Mouse (Mus musculus): Measurements from ENCODE around the gene Yars. TPM values are rescaled to one million over a fixed set of nuclear protein-coding genes. Genes with fewer than 3 reads are reported as not detected.

Yars gene
- total and polyA plus RNA-seq, 3 experiments, result 89.5 to 539 (median 179) TPM

DNA sequence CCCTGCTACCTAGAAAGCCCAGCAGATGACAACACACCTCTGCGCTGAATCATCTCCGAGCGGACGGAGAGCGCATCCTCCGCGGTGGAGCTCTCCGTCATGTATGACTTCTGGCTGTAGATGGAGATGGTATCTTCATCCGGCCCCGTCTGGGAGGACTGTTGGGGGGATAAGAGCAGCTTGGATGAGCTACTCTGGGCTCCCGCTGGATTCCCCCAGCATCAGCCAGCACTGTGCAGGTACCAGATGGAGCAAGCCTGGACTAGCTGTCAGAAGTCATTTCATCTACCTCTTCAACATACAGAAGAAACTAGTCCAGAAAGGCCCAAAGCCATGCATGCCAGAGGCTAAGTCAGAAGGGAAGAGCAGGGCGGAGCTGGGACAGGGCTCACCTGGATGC lies 35.8 kb downstream of the Yars start:
- H3K9ac ChIP-seq (ENCODE audit: control insufficient read depth, low read depth, low read length, poor library complexity, severe bottlenecking), result no peak overlapping the region

DNA sequence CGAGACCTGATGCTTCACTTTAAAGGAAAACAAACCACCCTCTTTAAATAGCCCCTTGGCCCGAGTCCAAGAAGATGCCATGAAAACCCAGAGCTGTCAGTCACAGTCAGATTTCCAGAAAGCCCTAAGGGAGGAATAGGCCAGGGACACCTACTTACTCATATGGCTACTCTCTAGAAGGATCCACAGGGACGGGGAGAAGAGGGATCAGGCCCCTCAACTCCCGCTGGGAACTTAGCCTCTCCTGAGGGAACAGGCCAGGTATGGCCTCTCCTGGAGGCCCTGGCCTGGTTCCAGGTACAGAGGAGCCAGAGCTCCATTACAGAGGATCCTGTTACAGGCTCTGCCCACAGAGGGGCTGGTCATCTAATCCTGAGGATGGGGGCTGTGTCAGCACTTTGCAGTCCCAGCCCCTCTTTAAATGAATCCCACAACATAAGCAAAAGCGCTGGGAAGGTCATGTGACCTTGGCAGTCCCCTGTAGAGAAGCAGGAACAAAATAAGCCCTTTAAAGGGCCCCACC lies 36.9 kb downstream of the Yars start:
- TF ChIP-seq NRF1 (IDR thresholded peaks at IDR 0.05; ENCODE audit: insufficient read depth, low read depth, low read length, poor library complexity, severe bottlenecking) (no peak), USF1 (IDR thresholded peaks at IDR 0.05; ENCODE audit: low read depth, low read length) (peak; percentile 66)
- H3K4me3 ChIP-seq (ENCODE audit: control insufficient read depth in 1 of 2, insufficient read depth in 1 of 2, low read depth in 2 of 2, low read length in 2 of 2), result no peak overlapping the region
- peaks cover 0 to 2% of the 10 kb centered on the region in 2 experiments; a peak in 1 of 4 replicates for H3K36me3 ChIP-seq (ENCODE audit: control insufficient read depth in 1 of 2, insufficient read depth in 2 of 2, low read length in 2 of 2)
- no peaks in the 10 kb centered on the region for H3K79me2 ChIP-seq (ENCODE audit: control insufficient read depth, insufficient read depth, low read length, poor library complexity)
- no peaks in the 10 kb centered on the region for H3K27me3 ChIP-seq (ENCODE audit: control insufficient read depth in 1 of 2, insufficient read depth in 2 of 2, low read length in 2 of 2)
- peaks cover 5 to 12% of the 10 kb centered on the region in 2 experiments for H3K4me1 ChIP-seq (ENCODE audit: control insufficient read depth in 1 of 2, insufficient read depth in 2 of 2, low read length in 2 of 2)
- DNase-seq (ENCODE audit: low read depth, low spot score), result no peak
- no peak overlapping the region for H3K27ac ChIP-seq (ENCODE audit: control insufficient read depth, low read depth, low read length)
- H3K9ac ChIP-seq (ENCODE audit: control insufficient read depth, low read depth, low read length, poor library complexity, severe bottlenecking), result no peak overlapping the region
- H3K9me3 ChIP-seq (replicated peaks; ENCODE audit: insufficient read depth, low read length), result no peaks in the 10 kb centered on the region

More for the DNA sequence above, 35.8 kb downstream of the Yars start:
- peaks cover 4 to 9% of the 10 kb centered on the region in 2 experiments; a peak in 2 of 4 replicates for H3K4me1 ChIP-seq (ENCODE audit: control insufficient read depth in 1 of 2, insufficient read depth in 2 of 2, low read length in 2 of 2)
- no peak for DNase-seq (ENCODE audit: low read depth, low spot score)
- H3K79me2 ChIP-seq (ENCODE audit: control insufficient read depth, insufficient read depth, low read length, poor library complexity), result no peaks in the 10 kb centered on the region
- H3K27me3 ChIP-seq (ENCODE audit: control insufficient read depth in 1 of 2, insufficient read depth in 2 of 2, low read length in 2 of 2), result no peaks in the 10 kb centered on the region
- H3K9me3 ChIP-seq (replicated peaks; ENCODE audit: insufficient read depth, low read length), result no peaks in the 10 kb centered on the region
- no peak overlapping the region for H3K27ac ChIP-seq (ENCODE audit: control insufficient read depth, low read depth, low read length)
- no peaks in the 10 kb centered on the region; a peak in 2 of 4 replicates for H3K36me3 ChIP-seq (ENCODE audit: control insufficient read depth in 1 of 2, insufficient read depth in 2 of 2, low read length in 2 of 2)
- TF ChIP-seq MEF2A (IDR thresholded peaks at IDR 0.05; ENCODE audit: extremely low read depth, insufficient replicate concordance, low read depth, low read length, poor library complexity, severe bottlenecking) (no peak), MXI1 (IDR thresholded peaks at IDR 0.05; ENCODE audit: low read depth, low read length) (no peak), UBTF (IDR thresholded peaks at IDR 0.05; ENCODE audit: borderline replicate concordance, insufficient read depth, low read depth, low read length) (no peak), CHD1 (IDR thresholded peaks at IDR 0.05; ENCODE audit: low read depth, low read length) (no peak), BHLHE40 (IDR thresholded peaks at IDR 0.05; ENCODE audit: borderline replicate concordance, low read depth, low read length) (no peak), JUND (IDR thresholded peaks at IDR 0.05; ENCODE audit: low read depth, low read length) (no peak), GABPA (IDR thresholded peaks at IDR 0.05; ENCODE audit: low read depth, low read length) (no peak), TAL1 (IDR thresholded peaks at IDR 0.05; ENCODE audit: low read length) (no peak), ELF1 (IDR thresholded peaks at IDR 0.05; ENCODE audit: low read depth, low read length) (no peak), MAX (IDR thresholded peaks at IDR 0.05; ENCODE audit: low read length) (no peak), CTCF (IDR thresholded peaks at IDR 0.05 in 2 of 3, conservative IDR thresholded peaks at IDR 0.05 in 1 of 3; ENCODE audit: control insufficient read depth in 1 of 3, insufficient read depth in 1 of 3, low read depth in 2 of 3, low read length in 3 of 3, poor library complexity in 1 of 3, severe bottlenecking in 1 of 3) (no peak), ZMIZ1 (IDR thresholded peaks at IDR 0.05; ENCODE audit: low read depth, low read length) (no peak), POLR2A (IDR thresholded peaks at IDR 0.05; ENCODE audit: control insufficient read depth in 1 of 2, insufficient read depth in 1 of 2, low read depth in 1 of 2, low read length in 2 of 2, poor library complexity in 1 of 2) (no peak), GATA1 (IDR thresholded peaks at IDR 0.05; ENCODE audit: low read depth, low read length) (no peak), POLR2AphosphoS2 (IDR thresholded peaks at IDR 0.05; ENCODE audit: low read length) (no peak), MYB (IDR thresholded peaks at IDR 0.05; ENCODE audit: low read depth, low read length) (no peak), CHD2 (IDR thresholded peaks at IDR 0.05; ENCODE audit: low read length) (no peak), MAFK (IDR thresholded peaks at IDR 0.05; ENCODE audit: borderline replicate concordance, low read depth, low read length) (no peak), POLR2AphosphoS5 (IDR thresholded peaks at IDR 0.05; ENCODE audit: borderline replicate concordance, low read depth, low read length) (no peak), EP300 (IDR thresholded peaks at IDR 0.05; ENCODE audit: low read depth in 1 of 2, low read length in 2 of 2) (no peak)
- no peak overlapping the region for H3K4me3 ChIP-seq (ENCODE audit: control insufficient read depth in 1 of 2, insufficient read depth in 1 of 2, low read depth in 2 of 2, low read length in 2 of 2)

All from MEL (cell line).